Mouse (Mus musculus) embryonic facial prominence, embryonic 15.5 days (tissue): ENCODE measurements around the gene Clrn2. TPM values are rescaled to one million over a fixed set of nuclear protein-coding genes. Genes with fewer than 3 reads are reported as not detected.

Experiments used
- polyA plus RNA-seq: library from polyadenylated mRNA; unstranded; fragments of >200 nt; fragmentation: Nextera tagmentation; extraction: Ambion mirVana; gene quantifications from 2 replicates; pipeline ENCODE4 v1.2.1, GENCODE M21; 2015

Gene Clrn2
- polyA plus RNA-seq, 1 experiment from 2014 or later: 0.17 TPM

Other genes starting within 250 kb of the Clrn2 start
- 122 and 126 TPM in 2 replicates for gene Qdpr, start 3.5 kb upstream of the Clrn2 start, polyA plus RNA-seq
- gene Lap3, start 39.6 kb downstream of the Clrn2 start, polyA plus RNA-seq: 67.7 and 68.7 TPM in 2 replicates
- gene Med28, start 66.5 kb downstream of the Clrn2 start, polyA plus RNA-seq: 232 and 236 TPM in 2 replicates
- 1.2 and 1.4 TPM in 2 replicates for gene Fam184b, start 185.9 kb downstream of the Clrn2 start, polyA plus RNA-seq
- gene Ncapg, start 216.2 kb downstream of the Clrn2 start, polyA plus RNA-seq: 34.9 and 35.0 TPM in 2 replicates